Mouse (Mus musculus): Measurements from ENCODE around the gene Gmpr2.

DNA sequence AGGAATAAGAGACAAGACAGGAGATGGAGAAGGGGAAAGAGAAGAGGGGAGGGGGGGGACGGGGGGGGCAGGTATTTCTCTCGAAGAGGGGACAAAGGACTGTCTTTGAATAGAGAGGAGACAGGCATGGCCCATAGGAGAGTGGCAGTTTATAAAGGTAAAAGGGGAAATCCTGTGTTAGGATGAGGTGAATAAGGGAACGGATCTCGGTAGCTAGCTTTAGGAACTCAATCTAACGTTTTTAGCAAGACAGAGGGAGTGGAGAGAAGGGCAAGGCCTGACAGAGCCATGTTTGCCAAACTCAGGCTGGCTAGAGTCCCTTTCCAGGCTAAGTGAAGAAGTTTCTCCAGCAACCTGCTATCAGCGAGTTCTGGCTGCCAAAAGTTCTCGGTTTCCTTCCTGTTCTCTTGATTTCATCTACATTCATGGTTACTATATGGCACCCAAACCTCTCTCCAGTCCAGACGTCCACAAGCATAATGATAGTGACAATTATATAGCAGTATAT, 50.8 kb downstream of the Gmpr2 start:
- no peak for TF ChIP-seq CTCF (IDR thresholded peaks at IDR 0.05; ENCODE audit: low read depth, low read length)
- no peak for TF ChIP-seq POLR2AphosphoS5 (IDR thresholded peaks at IDR 0.05; ENCODE audit: insufficient replicate concordance, low read depth, low read length)
- TF ChIP-seq GATA2 (IDR thresholded peaks at IDR 0.05; ENCODE audit: borderline replicate concordance, low read depth, low read length): no peak

Measured in G1E (cell line).